Mouse (Mus musculus) cerebellum, adult 9-10 months (tissue): ENCODE data around the gene Rims3.
A peak's percentile ranks its signal among the peaks of the same experiment; 100 is the strongest.

Source experiments
- DNase-seq: peaks from one replicate; pipeline ENCODE4 v3.0.0; 2022

The Rims3 gene

DNA sequence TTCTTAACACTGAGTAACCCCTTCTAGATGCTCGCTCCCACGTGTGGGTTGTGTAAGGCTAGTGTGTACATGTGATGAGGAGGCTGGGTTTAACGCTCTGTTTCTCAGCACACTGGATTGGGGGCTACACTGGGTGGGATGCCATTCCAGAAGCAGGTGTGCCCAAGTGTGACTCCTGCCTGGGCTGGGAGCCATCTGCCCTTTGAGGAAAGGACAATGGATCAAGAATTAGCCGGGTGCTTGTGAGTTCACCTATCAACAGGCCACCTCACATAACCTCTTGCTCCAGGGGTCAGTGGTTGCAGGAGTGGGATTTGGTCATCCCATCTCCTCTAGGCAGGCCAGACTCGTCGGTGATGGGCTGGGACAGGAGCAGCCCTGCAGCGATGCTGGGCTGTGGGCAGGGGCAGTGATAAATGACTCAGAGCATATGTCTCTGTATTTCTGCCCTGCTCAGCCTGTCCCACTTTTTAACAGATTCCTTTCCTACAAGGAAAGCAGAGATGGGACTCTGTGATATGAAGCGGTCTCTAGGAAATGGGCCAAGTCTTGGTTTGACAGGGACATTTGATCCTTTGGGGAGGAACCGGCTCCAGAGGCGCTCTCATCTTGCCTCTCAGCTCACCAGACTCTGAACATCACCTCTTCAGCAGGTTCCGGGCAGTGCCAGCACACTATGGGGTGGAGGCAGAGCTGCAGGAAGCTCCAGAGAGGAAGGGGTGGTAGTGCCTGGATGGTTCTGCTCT is 39.2 kb downstream of the Rims3 start:
- DNase-seq: peak; percentile 84

DNA sequence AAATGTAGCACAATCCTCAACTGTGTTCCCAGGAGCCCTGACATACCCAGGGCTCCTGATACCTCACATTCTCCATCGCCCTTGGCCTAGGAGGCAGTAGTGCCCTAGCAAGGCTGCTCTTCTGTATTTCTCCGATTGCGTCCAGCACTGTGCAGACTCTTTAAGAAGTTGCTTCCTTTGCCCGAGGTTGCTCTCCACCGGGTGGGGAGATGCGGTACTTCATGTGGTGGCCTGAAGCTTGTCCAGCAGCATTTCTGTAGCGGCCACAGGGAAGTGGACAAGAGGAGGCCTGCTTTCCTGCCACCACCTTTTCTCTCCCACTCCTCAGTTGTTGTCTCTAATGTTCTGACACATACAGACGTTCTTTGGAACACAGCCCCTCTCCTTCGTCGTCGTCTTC is 40.0 kb downstream of the Rims3 start:
- DNase-seq: peak; percentile 57

DNA sequence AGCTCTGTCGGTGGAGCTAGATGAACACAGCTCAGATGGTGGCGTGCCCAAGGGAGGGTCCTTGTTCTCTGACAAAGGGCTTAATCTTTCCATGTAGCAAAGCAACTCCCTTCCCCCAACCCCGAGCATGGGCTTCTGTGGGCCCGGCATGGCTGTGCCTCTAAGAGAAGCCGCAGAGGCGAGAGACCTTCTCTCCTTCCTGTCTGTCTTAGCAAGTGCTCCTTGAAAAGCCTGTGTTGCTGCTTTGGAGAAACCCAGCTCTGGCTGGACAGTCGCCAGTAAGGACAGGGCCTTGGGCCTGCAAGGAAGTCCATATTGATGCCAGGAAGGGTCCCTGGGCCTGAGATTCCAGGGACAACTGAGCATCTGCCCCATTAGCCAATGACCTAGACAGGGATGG is 40.6 kb downstream of the Rims3 start:
- DNase-seq: peak; percentile 59

DNA sequence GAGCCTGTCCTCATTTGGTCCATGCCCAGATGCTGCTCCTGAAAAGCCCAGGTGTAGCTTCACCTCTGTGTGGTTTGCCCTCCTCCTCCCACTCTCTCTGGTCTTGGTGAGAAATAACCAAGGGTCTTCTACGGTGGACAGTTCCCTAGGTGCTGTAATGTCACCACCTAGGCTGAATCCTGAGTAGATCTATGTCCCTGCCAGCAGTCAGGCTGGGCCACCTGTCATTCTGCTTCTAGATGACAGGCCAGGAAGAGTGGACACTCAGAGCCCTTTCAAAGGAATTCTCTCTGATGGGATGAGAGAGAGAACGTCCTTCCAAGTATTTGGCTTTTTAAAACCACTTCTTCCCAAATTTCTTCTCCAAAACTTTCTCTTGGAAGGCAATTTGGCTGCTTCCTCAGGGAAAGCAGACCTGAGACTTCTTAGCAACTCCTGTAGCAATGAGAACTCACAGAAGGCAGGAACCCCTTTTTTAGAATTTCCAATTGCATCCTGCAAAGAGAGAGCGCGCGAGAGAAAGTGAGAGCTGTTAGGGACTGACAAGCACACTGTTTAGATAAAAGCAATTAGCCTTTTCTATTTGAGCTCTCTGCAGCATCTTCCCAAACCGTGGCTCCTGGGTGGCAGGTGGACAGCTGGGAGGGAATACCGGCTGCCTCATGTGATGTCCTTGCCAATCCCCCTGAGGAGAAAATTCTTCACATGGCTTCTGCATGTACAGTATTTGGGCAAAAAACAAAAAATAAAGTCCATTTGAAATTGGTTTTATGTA is 41.4 kb downstream of the Rims3 start:
- DNase-seq: peak; percentile 66

DNA sequence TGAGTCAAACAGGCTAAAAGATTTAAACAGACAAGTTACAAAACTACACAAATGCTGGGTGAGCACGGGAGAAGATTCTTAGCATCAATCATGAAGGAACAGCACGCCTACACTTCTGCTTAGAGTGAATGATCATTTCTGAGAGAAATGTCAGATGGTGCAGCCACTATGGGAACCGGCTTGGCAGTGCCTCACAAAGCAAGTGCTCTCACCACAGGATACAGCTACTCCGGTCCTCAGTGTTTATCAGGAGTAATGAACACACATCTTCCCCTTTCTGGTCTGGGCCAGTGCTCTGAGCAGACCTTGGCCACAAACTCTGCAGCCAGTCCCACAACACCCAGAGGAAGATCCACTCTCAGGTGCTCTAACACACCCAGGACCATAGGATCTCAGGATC is 49.9 kb downstream of the Rims3 start:
- no peak for DNase-seq

DNA sequence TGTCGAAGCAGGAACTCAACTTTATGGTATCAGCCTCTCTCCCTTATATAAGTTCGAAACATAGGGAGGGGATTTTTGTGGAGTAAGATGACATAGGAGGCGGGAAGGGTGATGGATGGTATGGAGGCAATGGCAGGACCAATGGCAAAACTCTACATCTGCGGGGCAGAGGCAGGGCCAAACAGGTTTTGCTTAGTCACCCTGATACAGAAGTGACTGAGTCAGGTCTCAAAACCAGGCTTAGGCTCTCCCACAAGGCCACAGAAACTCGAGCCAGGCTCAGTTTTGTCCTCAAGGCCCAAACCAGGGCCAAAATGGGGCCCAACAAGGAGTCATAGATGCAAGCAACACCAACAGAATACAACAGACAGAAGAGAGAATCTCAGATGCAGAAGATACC is 51.0 kb downstream of the Rims3 start:
- DNase-seq: no peak

DNA sequence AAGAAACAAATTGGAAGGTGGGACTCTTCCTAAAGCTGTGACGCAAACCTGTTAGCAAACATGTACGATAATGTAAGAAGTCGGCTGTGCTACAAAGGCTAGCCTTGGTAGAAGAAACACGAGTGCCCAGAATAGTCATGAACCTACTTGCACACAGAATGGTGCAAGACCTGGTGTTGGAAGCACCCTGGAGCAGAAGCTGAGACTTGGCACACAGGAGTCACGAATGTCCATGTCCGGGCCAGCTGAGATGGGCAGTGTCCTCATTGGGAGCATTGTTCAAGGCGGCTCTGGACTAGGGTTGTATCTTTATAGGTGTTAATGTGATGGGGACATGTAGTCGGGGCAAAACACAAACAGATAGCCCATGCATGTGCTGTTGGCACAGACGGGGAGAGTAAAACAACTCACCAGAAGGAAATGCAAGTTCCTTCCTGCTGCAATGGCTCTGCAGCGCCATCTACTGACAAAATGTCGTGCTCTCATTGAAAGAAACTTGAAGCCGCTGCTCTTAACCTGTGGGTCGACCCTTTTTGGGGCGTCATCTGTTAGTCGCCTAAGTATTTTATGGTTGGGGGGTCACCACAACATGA is 55.0 kb downstream of the Rims3 start:
- DNase-seq: peak; percentile 82

DNA sequence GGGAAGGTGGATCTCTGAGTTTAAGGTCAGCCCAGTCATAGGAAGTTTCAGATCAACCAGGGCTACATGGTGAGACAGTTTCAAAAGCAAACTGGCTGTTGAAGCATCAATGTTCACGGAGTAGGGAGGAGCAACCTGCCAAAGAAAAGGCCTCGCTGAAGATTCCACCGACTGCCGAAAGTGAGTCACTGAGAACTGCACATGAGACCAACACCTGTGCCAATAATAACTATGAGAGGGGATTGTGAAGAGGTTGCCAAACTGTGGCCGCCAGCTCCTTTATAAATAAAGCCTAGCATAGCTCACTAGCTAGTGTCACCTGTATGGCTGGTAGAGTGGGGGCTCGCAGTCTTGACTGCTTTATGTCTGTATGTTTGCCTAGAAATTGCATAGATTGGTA is 56.5 kb downstream of the Rims3 start:
- no peak for DNase-seq

DNA sequence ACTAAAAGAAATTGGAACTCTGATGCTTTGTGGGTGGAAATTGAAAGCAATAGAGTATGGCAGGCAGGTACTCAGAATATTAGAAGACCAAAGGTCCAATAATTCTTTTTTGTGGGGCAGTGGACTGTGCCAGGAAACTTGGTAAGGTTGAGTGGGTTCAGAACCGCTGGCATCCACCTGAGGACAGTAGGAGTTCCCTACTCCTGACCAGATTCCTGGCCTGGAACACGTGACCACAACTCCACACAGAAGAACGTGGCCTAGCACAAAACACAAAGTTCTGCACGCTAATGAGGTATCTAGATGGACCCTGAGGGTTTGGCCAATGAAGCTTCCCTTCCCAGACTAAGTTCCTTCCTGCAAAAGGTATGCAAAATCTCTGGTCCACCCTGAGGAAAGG is 58.2 kb downstream of the Rims3 start:
- no peak for DNase-seq

DNA sequence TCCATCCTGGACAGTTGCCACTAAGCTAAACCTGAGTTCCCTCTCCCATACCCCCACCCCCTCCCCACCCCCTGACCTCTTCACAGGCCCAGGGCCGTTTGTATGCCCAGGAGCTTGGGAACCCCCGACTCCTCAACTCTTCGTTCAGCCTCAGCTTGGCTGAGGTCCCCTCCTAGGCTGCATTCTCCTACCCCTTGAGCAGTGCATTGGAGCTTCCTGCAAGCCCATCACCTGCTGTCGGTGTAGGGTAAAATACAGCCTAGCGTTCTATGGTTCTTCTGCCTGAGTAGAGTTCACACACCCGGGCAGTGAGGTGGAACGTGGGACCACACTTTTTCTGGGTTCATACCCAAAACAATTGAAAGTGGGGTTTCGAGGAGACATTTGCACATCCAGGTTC is 58.8 kb downstream of the Rims3 start:
- no peak for DNase-seq

DNA sequence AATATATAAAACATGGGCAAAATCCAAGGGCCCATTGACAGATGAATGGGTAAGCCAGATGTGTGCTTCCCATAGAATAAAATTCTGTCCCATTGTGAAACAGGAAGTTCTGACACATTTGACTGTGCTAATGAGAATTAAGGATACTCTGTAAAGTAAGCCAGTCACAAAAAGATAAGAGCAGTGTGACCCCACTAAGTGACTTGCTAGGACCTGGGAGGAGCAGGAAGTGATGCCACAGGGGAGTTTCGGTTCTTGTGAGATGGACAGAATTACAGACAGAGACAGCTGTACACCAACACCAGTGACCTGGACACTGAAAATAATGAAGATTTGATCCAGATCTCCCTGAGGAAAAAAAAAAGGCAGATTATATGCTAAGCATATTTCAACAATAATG is 59.2 kb downstream of the Rims3 start:
- no peak for DNase-seq

DNA sequence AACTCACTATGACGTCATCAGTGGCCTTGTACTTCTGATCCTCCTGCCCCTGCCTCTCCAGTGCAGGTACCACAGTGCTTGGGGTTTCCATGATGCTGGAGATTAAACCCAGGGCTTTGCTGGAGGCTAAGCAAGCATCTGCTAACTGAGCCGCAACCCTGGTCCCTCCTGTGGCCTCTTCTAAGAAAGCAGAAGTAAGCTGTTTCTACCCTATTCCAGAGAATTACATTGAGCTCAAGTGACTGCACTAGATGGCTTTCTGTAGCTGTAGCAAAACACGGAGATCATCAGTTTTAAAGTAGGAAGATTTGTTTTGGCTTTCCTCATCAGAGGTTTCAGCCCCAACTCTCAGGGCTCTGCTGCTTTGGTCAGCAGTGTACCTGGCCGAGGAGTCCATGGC is 59.9 kb downstream of the Rims3 start:
- DNase-seq: no peak

DNA sequence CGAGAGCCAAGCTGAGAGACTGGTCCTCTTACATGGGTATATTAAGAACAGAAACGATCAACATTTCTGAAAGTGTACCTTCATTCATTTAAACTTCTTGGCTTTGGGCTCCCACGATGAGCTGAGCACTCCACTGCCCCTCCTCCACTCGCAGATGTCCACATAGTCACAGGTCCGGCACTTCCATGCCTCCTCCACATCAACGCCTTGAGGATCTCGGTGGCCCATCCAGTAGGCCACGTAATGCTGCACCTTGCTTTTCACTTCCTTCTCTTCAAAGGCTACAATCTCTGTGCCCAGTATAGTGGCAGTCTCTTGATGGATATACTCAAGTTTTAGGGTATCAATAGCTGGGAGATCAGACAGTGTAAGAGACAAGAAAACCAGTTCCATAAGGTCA is 66.8 kb downstream of the Rims3 start:
- DNase-seq: no peak

DNA sequence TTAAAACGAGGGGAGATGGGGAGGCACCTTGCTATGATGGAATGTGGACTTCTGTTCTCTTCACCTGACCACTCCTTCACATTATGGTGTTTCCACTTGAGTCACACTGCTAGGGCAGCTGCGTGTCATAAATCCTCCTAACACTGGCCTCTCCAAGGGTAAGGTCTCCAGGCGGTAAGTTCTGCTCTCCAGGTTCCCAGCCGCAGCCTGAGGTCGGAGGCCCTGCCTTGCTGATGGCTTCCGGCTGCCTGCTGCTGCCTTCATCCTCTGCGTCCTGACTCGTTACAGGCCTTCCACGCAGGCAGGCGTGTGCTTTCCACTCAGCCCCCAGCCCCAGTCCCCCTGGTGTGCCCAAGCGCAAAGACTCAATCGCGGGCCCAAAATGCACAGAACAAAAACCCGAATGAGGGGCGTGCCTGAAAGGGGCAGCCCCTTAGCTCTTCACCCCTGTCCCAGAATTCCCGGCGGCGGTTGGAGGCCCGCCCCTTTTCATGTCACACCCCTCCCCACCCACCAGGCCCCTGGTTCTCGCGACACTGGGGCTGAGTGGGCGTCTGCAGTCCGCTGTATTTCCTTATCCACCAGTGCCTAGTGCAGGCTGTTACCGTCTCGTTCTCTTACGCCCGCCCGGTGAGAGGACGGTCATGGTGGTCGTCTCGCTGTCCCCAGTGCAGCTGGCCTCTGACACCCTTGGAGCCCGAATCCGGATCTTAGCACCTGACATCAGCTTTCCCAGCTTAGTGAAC is 70.1 kb downstream of the Rims3 start, which contains the start of gene Exo5:
Gene Exo5 (minus strand): TSS at position 464 of the 746 bp plus-strand sequence.
- DNase-seq: peak; percentile 79

DNA sequence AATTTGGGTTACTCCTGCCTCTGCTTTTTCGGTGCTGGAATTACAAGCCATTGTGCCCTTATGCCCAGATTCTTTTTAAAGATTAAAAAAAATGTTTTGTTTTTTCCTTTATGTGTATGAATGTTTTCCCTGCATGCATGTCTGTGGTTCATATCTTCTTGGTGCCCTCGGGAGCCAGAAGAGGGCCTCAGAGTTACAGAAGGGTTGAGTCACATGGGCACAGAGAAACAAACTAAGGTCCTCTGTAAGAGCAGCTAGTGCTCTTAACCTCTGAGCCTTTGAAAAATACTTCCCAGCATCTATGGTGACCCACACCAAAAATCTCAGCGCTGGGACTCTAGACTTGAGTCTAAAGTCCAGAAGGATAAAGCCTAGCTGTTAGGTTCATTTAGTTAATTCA is 70.8 kb downstream of the Rims3 start:
- DNase-seq: peak; percentile 54

DNA sequence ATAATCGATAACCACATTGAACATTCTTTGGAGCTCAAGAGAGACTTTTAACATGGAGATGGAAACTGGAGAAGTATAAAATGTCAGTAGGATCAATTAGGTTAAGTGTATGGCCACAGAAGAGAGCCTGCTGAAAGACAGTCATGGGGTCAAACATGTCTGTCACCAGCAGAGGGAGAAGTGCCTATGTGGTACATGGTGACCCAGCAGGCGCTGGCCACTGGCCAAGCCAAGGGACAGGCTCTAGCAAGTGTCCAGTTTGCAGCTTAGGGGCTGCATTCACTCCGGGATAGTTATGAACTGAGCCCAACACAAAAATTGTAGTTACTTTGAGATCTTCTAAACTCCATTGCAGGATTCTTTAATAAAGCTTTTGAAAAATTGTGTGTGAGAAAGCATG is 74.1 kb downstream of the Rims3 start:
- DNase-seq: no peak

DNA sequence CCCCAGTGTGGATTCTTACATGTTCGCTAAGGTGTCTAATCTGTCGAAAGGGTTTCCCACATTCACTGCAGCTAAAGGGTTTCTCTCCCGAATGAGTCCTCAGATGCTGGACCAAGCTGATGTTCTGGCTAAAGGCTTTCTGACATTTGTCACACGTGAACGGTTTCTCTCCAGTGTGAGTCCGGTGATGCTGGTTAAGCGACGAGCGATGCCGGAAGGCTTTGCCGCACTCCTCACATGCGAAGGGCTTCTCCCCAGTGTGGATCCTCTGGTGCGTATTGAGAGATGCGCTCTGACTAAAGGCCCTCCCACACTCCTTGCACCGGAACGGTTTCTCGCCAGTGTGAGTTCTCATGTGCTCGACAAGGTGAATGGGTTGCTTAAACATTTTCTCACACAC is 76.1 kb downstream of the Rims3 start:
- DNase-seq: no peak

DNA sequence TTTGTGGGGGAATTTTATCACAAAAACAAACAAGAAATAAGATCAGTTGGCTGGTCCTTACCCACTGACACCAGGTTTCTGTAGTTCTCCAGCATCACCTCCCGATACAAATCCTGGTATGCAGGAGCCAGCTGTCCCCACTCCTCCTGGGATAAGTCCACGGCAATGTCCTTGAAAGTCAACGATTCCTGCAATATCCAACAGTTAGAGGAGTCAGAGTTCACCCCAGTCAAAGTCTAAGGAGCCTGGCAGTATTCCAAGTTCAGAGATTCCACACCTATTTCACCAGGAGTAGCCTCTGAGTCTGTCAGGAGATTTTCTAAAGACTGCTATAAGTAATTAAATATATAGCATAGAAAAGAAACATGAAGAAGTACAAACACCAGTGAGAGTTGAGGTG is 80.4 kb downstream of the Rims3 start:
- DNase-seq: no peak
